Mouse (Mus musculus): ENCODE measurements at regions not wholly inside any gene's neighbourhood (a gene's known extent, or its start where the extent isn't known, plus 50 kb on each side); places are given as distances from the start of the nearest gene placed in this dataset.

- H3K4me1 ChIP-seq (ENCODE audit: control insufficient read depth, insufficient read depth, low read length) = no peaks in the 10 kb centered on the region
- no peak overlapping the region for H3K27ac ChIP-seq (ENCODE audit: low read length)
- no peaks in the 10 kb centered on the region for H3K36me3 ChIP-seq (ENCODE audit: control insufficient read depth, insufficient read depth, low read length)
- H3K27me3 ChIP-seq (replicated peaks; ENCODE audit: control insufficient read depth, insufficient read depth, low read length) = no peaks in the 10 kb centered on the region
- H3K4me3 ChIP-seq (ENCODE audit: low read length) = no peak overlapping the region
- no peaks in the 10 kb centered on the region for H3K9me3 ChIP-seq (ENCODE audit: control insufficient read depth, low read length)
- no peak overlapping the region for H3K9ac ChIP-seq (ENCODE audit: low read depth, low read length)
- no peak for ATAC-seq
- H3K4me2 ChIP-seq (ENCODE audit: low read depth, low read length) = no peak overlapping the region
Observed at GRCm38 (mm10) chr17:10026770-10027169, 292.9 kb downstream of the Qk start.

- Histone ChIP-seq H3K36me3 (ENCODE audit: control insufficient read depth, insufficient read depth, low read length) (no peaks in the 10 kb centered on the region), H3K4me1 (ENCODE audit: control insufficient read depth, insufficient read depth, low read length) (no peaks in the 10 kb centered on the region), H3K27ac (ENCODE audit: low read length) (no peak overlapping the region), H3K9ac (ENCODE audit: low read depth, low read length) (no peak overlapping the region), H3K4me2 (ENCODE audit: low read depth, low read length) (no peak overlapping the region), H3K4me3 (ENCODE audit: low read length) (no peak overlapping the region), H3K9me3 (ENCODE audit: control insufficient read depth, low read length) (no peaks in the 10 kb centered on the region), H3K27me3 (replicated peaks; ENCODE audit: control insufficient read depth, insufficient read depth, low read length) (no peaks in the 10 kb centered on the region)
- no peak for ATAC-seq
- WGBS = 79% methylated on average over 5 of the region's 5 CpGs
Observed at GRCm38 (mm10) chr17:10025212-10025611, 294.4 kb downstream of the Qk start.

- no peak for ATAC-seq
- H3K4me2 ChIP-seq (ENCODE audit: low read depth, low read length) = no peak overlapping the region
- no peak overlapping the region for H3K4me3 ChIP-seq (ENCODE audit: low read length)
- no peak overlapping the region for H3K27ac ChIP-seq (ENCODE audit: low read length)
- H3K4me1 ChIP-seq (ENCODE audit: control insufficient read depth, insufficient read depth, low read length) = no peaks in the 10 kb centered on the region
- H3K36me3 ChIP-seq (ENCODE audit: control insufficient read depth, insufficient read depth, low read length) = no peaks in the 10 kb centered on the region
- no peaks in the 10 kb centered on the region for H3K9me3 ChIP-seq (ENCODE audit: control insufficient read depth, low read length)
- no peak overlapping the region for H3K9ac ChIP-seq (ENCODE audit: low read depth, low read length)
- no peaks in the 10 kb centered on the region for H3K27me3 ChIP-seq (replicated peaks; ENCODE audit: control insufficient read depth, insufficient read depth, low read length)
Observed at GRCm38 (mm10) chr17:10024323-10024722, 295.3 kb downstream of the Qk start.

- Histone ChIP-seq H3K4me2 (ENCODE audit: low read depth, low read length) (no peak overlapping the region), H3K9me3 (ENCODE audit: control insufficient read depth, low read length) (no peaks in the 10 kb centered on the region), H3K4me1 (ENCODE audit: control insufficient read depth, insufficient read depth, low read length) (no peaks in the 10 kb centered on the region), H3K27me3 (replicated peaks; ENCODE audit: control insufficient read depth, insufficient read depth, low read length) (no peaks in the 10 kb centered on the region), H3K27ac (ENCODE audit: low read length) (no peak overlapping the region), H3K36me3 (ENCODE audit: control insufficient read depth, insufficient read depth, low read length) (no peaks in the 10 kb centered on the region), H3K4me3 (ENCODE audit: low read length) (no peak overlapping the region), H3K9ac (ENCODE audit: low read depth, low read length) (no peak overlapping the region)
- no peak for ATAC-seq
- WGBS = 69% methylated on average over 3 of the region's 3 CpGs
Observed at GRCm38 (mm10) chr17:10012161-10012560, 307.5 kb downstream of the Qk start.

- Histone ChIP-seq H3K9me3 (ENCODE audit: control insufficient read depth, low read length) (no peaks in the 10 kb centered on the region), H3K27ac (ENCODE audit: low read length) (no peak overlapping the region), H3K27me3 (replicated peaks; ENCODE audit: control insufficient read depth, insufficient read depth, low read length) (no peaks in the 10 kb centered on the region), H3K4me1 (ENCODE audit: control insufficient read depth, insufficient read depth, low read length) (no peaks in the 10 kb centered on the region), H3K4me2 (ENCODE audit: low read depth, low read length) (no peak overlapping the region), H3K36me3 (ENCODE audit: control insufficient read depth, insufficient read depth, low read length) (no peaks in the 10 kb centered on the region), H3K9ac (ENCODE audit: low read depth, low read length) (no peak overlapping the region), H3K4me3 (ENCODE audit: low read length) (no peak overlapping the region)
- ATAC-seq = no peak
- 61% methylated on average over 8 of the region's 8 CpGs for WGBS
Observed at GRCm38 (mm10) chr17:10011728-10012127, 307.9 kb downstream of the Qk start.

- Histone ChIP-seq H3K36me3 (ENCODE audit: control insufficient read depth, insufficient read depth, low read length) (no peaks in the 10 kb centered on the region), H3K4me3 (ENCODE audit: low read length) (no peak overlapping the region), H3K4me1 (ENCODE audit: control insufficient read depth, insufficient read depth, low read length) (peaks cover 3% of the 10 kb centered on the region; the same call in 1 of the 2 replicates), H3K9me3 (ENCODE audit: control insufficient read depth, low read length) (no peaks in the 10 kb centered on the region), H3K27ac (ENCODE audit: low read length) (no peak overlapping the region), H3K9ac (ENCODE audit: low read depth, low read length) (no peak overlapping the region), H3K27me3 (replicated peaks; ENCODE audit: control insufficient read depth, insufficient read depth, low read length) (no peaks in the 10 kb centered on the region), H3K4me2 (ENCODE audit: low read depth, low read length) (no peak overlapping the region)
- 0 out of 2 replicates have a peak, but pooled peaks have one; percentile 11 for ATAC-seq
- WGBS = 56% methylated on average over 7 of the region's 7 CpGs
Observed at GRCm38 (mm10) chr17:10001071-10001591, 318.5 kb downstream of the Qk start.

GRCm38 (mm10) chr17:9995321-9995720 is 324.3 kb downstream of the Qk start:
- H3K9ac ChIP-seq (ENCODE audit: low read depth, low read length) = no peak overlapping the region
- H3K27me3 ChIP-seq (replicated peaks; ENCODE audit: control insufficient read depth, insufficient read depth, low read length) = no peaks in the 10 kb centered on the region
- no peaks in the 10 kb centered on the region for H3K36me3 ChIP-seq (ENCODE audit: control insufficient read depth, insufficient read depth, low read length)
- WGBS = 54% methylated on average over 5 of the region's 5 CpGs
- no peak overlapping the region for H3K27ac ChIP-seq (ENCODE audit: low read length)
- no peak overlapping the region for H3K4me3 ChIP-seq (ENCODE audit: low read length)
- no peaks in the 10 kb centered on the region for H3K4me1 ChIP-seq (ENCODE audit: control insufficient read depth, insufficient read depth, low read length)
- ATAC-seq = no peak
- H3K4me2 ChIP-seq (ENCODE audit: low read depth, low read length) = no peak overlapping the region
- H3K9me3 ChIP-seq (ENCODE audit: control insufficient read depth, low read length) = no peaks in the 10 kb centered on the region

GRCm38 (mm10) chr17:9990744-9991143 is 321.2 kb upstream of the Pabpc6 start:
- H3K4me3 ChIP-seq (ENCODE audit: low read length) = no peak overlapping the region
- no peak overlapping the region for H3K4me2 ChIP-seq (ENCODE audit: low read depth, low read length)
- no peaks in the 10 kb centered on the region for H3K4me1 ChIP-seq (ENCODE audit: control insufficient read depth, insufficient read depth, low read length)
- H3K9me3 ChIP-seq (ENCODE audit: control insufficient read depth, low read length) = no peaks in the 10 kb centered on the region
- H3K9ac ChIP-seq (ENCODE audit: low read depth, low read length) = no peak overlapping the region
- no peaks in the 10 kb centered on the region for H3K36me3 ChIP-seq (ENCODE audit: control insufficient read depth, insufficient read depth, low read length)
- ATAC-seq = no peak
- 98% methylated on average over 1 of the region's 1 CpGs for WGBS
- H3K27me3 ChIP-seq (replicated peaks; ENCODE audit: control insufficient read depth, insufficient read depth, low read length) = no peaks in the 10 kb centered on the region
- no peak overlapping the region for H3K27ac ChIP-seq (ENCODE audit: low read length)

- peaks cover 10% of the 10 kb centered on the region for H3K4me1 ChIP-seq (ENCODE audit: control insufficient read depth, insufficient read depth, low read length)
- H3K27ac ChIP-seq (ENCODE audit: low read length) = no peak overlapping the region
Observed at GRCm38 (mm10) chr17:9981273-9981672, 311.8 kb upstream of the Pabpc6 start.

GRCm38 (mm10) chr17:9976866-9977421 is 307.4 kb upstream of the Pabpc6 start:
- 74% methylated on average over 4 of the region's 4 CpGs for WGBS
- Histone ChIP-seq H3K27me3 (replicated peaks; ENCODE audit: control insufficient read depth, insufficient read depth, low read length) (no peaks in the 10 kb centered on the region), H3K4me1 (ENCODE audit: control insufficient read depth, insufficient read depth, low read length) (peaks cover 10% of the 10 kb centered on the region), H3K27ac (ENCODE audit: low read length) (no peak overlapping the region), H3K36me3 (ENCODE audit: control insufficient read depth, insufficient read depth, low read length) (no peaks in the 10 kb centered on the region), H3K4me3 (ENCODE audit: low read length) (no peak overlapping the region), H3K9me3 (ENCODE audit: control insufficient read depth, low read length) (no peaks in the 10 kb centered on the region), H3K9ac (ENCODE audit: low read depth, low read length) (no peak overlapping the region), H3K4me2 (ENCODE audit: low read depth, low read length) (no peak overlapping the region)
- no peak for ATAC-seq

More at GRCm38 (mm10) chr17:9981273-9981672, 311.8 kb upstream of the Pabpc6 start:
- no peak overlapping the region for H3K4me3 ChIP-seq (ENCODE audit: low read length)
- H3K36me3 ChIP-seq (ENCODE audit: control insufficient read depth, insufficient read depth, low read length) = no peaks in the 10 kb centered on the region
- H3K4me2 ChIP-seq (ENCODE audit: low read depth, low read length) = no peak overlapping the region
- H3K9me3 ChIP-seq (ENCODE audit: control insufficient read depth, low read length) = no peaks in the 10 kb centered on the region
- 94% methylated on average over 3 of the region's 3 CpGs for WGBS
- H3K27me3 ChIP-seq (replicated peaks; ENCODE audit: control insufficient read depth, insufficient read depth, low read length) = no peaks in the 10 kb centered on the region
- ATAC-seq = no peak
- no peak overlapping the region for H3K9ac ChIP-seq (ENCODE audit: low read depth, low read length)

Data from intestine, embryonic 16.5 days (tissue).